Mouse (Mus musculus): ENCODE data around the gene Plppr5.

Plppr5 gene

DNA sequence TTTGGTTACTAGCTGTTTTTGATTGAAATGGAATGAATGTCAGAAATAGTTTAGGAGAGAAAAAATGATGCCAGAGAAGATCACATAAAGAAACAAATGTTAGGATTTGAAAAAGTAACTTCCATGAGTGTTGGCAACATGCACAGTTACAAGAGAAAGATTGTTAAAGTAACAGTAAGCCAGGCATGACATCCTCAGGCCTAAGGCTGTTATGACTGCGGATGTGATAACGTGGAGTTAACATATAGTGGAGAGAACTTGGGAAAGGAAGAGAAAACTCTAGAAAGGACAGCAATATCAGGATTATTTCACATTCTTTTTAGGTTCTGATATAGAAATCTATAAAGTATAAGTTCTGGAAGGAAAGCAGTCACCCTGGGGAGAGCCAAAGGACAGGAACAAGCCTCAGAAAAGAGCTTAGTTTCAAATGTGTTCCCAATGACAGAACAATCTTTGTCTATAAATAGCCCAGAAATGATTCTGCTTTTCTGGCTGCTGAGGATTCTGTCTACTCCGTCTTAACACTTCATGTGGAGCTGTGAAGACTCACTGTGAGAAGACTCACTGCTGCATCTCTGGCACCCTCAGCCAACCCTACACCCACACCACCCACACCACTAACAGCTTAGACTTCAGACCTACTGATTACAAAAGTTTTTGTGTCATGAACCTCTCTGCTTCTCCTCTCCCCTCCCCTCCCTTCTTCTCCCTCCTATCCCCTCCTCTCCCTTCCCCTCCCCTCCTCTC lies 142.1 kb downstream of the Plppr5 start:
- no peak for DNase-seq

DNA sequence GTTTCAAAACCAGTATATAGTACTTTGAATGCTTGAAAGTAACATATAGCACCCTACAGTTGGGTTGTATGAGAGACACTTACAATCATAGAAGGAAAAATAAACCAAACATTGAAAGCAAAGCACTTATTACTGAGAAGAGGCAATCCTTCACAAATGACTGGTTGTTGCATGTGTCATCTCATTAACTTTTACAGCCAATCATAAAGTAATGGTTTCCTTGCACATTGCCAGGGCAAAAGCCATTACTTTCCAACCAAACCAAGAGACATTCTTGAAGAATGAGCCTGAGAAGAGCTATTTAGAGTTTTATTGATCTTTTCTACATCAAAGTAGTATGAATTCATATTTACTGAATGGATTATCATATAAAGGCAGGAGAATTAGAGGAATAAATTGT lies 148.8 kb downstream of the Plppr5 start:
- no peak for DNase-seq

DNA sequence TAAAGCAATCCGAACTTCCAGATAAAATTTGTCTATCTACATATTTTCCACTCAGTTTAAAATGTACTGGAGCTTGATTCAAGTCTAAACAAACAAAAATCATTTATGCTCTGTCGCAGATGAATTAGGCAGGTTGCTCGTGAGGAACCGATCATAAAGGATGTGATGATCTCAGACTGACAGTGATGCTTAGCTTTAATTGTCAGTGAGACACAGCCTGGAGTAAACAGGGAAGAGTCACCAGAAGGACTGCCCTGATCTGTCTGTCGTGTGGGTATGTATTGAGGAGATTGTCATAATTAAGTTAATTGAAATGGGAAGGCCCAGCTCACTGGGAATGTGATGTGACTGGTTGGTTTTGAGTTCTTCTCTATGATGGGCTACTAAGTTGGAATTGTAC lies 149.9 kb downstream of the Plppr5 start:
- DNase-seq: no peak

DNA sequence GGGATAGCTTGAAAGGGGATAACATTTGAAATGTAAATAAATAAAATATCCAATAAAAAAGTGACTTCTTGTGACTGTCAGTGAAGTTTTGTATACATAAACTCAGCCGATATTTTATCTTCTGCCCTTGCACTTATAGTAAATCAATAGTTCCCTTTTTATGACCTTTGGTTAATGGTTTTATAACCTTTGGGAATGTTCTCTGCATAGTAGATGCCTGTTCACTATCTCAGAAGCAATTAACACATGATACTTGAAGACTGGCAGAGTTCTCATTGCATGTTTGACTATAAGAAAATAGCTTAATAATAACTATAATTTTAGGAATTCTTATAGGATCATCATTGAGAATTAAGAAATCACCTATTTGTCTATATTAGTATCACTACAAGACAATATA lies 150.9 kb downstream of the Plppr5 start:
- no peak for DNase-seq

DNA sequence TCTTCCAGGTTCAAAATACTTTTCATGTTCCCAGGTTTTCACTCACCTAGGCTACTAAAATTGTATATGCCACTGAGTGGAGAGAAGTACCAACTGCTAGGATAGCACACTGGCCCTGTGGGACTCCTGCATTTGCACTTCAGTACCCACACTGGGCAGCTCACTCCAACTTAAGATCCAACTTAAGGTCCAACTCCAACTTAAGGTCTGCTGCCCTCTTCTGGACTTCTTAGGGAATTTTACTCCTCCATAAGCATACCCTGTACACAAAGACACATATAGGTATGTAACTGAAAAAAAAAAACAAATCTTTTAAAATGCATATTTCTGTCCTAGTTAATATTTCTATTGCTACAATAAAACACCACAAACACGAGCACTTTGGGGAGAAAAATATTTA lies 153.5 kb downstream of the Plppr5 start:
- DNase-seq: no peak

DNA sequence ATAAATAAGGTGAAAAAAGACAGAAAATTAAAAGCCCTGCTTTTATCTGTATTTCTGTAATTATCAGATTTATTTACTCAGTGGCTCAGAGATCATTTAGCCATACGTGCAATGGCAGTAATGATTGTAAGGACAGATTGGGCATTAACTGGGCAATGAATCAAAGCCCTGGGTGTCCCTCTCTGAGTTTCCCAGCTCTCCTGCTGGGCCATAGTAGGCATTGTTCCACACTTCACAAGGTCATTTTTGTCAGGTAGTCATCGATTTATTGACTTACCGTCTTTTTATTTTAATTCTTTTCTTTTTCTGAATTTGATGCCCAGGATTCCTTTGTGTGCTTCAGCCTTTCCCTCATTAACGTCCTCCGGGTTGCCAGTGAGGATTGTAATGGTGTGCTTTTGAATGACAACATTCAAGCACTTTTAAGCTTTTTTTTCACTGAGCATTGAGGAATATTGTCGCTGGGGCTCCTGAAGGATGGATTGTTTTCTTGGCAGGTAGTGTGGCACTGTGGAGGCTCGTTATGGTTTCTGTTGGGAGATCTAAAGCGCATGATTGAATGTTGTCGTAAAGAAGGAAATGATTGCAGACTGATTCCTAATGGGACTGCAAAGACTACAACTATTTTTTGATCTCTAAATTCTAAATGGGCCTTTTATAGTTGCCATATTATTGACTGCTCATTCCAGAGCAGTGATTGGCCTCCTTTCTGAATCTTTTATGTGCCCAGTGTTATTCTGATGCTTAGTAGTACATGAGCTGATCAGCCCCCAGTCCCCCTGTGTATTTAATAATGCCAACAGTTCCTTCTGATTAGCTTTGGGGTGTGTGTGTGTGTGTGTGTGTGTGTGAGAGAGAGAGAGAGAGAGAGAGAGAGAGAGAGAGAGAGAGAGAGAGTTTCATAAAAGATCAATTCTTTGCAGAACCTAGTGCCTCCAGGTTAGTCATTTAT lies 154.8 kb downstream of the Plppr5 start:
- DNase-seq: no peak

DNA sequence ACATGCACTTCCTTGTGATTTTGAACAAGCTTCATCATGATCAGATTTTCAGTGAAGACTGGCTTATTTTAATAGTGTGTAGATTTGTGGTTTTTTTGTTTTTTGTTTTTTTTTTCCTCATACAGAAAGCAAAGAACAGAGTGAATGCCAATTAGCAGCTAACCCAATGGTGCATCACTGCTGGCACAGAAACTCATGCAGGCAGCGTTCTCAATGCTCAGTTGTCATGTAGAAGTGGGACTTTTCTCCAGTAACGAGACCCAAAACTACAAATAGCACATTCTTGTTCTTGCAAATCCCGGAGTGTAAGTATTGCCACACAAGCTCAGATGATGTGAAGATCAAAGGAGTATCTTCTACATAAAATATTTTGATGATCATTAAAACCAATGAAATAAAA lies 156.9 kb downstream of the Plppr5 start:
- DNase-seq: no peak

DNA sequence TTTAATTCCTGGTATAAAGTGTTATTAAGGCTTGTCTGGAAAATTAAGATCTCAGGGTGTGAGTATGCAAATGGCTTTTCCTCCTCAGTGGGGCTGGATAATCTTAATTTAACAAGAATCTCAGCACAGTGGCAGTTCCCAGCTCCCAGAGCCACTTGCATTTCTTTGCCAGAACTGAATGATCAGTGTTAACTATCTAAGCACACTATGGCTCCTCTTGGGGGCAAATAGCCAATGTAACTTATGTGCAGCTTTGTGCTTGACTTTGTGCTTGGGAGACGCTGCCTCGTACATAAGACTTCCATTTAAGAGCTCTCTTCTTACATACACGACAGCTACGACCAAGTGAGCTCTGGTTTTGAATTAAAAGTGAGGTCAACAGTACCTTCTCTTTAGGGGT lies 158.0 kb downstream of the Plppr5 start:
- no peak for DNase-seq

All from kidney, adult 18-20 months (tissue).